Mouse (Mus musculus): Measurements from ENCODE around the gene Cnn3. TPM values are rescaled to one million over a fixed set of nuclear protein-coding genes. Genes with fewer than 3 reads are reported as not detected.

Cnn3 gene
- total RNA-seq, 2 experiments from 2014 or later, result 128 to 134 TPM

DNA sequence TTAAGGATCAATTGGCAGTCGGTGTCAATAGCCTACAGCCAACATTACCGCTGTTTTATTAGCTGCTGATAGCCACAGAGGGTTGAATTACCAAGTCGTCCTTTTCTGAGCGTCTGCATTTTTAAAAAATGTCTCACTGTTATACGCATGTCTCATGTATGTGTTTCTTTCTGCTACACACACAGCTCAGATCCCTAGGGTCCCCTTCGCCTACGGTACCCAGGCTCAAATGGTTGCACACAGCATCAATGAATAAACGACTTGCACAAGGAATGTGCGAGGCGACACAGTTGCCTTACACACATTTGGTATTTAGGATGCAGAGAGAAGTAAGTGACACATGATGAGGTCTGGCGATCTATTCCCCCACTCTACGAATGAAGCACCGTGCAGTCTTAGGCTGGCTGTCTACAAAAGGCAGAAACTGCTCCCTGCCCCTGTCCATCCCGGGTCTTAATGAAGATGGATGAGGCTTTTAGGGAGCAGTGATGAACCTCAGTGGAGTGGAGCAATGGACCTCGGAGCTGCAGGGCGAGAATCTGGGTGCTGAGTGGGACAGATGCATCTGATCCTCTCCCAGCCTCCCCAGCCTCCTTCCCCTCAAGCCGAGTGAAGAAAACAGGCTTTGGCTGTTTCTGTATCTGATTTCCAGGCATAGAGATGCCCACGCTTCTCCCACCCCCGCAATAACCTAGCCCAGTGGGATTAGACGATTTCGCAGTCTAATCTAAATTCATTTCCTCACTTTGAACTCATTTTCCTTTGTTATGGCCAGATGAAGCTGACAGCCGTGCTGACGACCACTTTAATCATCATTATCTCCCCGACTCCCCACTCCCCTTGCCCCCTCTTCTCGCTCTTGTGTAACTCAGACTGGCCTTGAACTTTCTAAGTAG lies 57.2 kb downstream of the Cnn3 start:
- DNase-seq (ENCODE audit: low spot score in 2 of 2), result no peak

DNA sequence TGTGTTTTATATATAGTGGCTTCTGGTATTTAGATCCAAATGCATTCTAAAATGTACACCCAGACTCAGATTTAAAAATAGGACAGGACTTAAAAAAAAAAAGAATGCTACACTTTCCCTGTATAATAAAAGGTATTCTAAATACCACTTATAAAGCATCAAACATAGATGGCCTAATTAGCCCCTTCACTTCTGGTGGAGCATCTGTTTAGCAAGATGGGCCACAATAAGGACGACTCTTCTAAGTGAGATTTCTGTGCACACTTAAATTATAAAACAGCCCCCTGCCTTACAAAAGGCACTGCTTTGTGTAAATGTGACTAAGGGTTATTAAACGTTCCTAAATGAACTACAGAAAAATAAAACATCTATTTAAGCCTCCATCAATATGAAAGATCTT lies 58.9 kb downstream of the Cnn3 start:
- DNase-seq (ENCODE audit: low spot score in 2 of 2), result no peak

DNA sequence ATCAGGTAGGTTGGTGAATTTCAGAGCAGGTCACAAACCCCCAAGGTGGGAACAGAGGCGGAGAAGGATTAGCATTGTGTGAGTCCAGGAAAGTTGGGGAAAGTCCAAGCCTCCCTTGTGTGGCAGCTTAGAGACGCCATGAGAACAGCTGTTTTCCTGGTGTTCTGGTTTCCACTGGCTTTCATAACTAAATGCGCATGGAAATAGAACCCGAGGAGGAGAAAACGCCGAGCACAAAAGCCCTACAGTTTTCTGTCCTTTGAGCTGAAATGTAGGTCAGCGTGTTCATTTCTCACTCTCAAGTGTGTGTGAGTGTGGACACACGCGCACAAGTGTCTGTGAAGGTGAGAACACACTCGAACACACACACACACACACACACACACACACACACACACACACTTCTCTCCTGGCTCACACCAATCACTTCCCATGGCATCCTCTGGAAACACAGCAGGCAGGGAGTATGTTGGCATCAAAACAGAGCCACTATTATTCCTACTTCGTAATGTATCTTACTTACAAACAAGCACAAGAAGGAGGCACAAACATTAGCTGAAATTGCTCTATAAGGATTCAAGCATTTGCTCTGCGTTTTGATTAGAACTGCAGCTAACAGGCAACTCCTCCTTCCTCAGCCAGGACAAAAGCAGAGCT lies 63.3 kb downstream of the Cnn3 start:
- peak; percentile 27 to 44 for DNase-seq (ENCODE audit: low spot score in 2 of 2)

DNA sequence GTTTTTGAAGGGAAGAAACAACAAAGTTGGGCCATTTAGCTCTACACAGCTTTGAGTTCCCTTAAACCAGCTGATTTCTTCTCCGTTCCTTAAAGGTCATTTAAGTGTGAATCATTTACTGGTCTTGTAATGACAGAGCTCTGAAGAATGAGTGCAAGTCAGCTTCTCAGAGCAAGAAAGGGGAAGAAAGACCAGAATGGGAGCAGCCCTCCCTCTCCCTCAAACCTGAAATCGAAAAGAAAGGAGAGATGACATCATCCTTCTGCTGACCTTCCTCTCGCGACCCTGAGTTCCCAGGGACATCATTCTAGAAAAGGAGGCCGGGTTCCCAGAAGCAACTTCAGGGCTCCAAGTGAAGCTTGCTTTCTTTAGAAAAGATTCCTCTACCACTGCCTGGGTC lies 64.6 kb downstream of the Cnn3 start:
- DNase-seq (ENCODE audit: low spot score in 2 of 2), result no peak

DNA sequence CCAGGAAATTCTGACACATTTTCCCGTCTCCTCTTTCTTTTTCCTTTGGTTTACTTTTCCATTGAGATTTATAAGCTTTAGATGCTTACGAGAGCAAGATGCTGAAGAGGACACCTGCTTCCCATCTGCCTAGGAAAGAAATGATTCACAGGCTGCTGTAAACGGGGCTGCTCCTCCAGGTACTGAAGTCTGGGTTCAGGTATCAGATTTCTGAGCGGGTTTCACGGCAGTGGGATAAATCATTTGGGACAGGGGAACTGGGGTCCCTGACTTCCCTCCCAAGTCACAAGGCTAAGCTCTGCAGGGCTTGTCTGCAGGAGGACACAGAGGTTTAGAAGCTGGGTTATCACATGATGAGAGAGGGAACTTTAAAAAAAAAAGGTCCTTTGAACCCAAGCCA lies 65.7 kb downstream of the Cnn3 start:
- no peak for DNase-seq (ENCODE audit: low spot score in 2 of 2)

- DNase-seq (ENCODE audit: low spot score in 2 of 2), result no peak
Observed at GRCm38 (mm10) chr3:121493997-121494421, 67.7 kb downstream of the Cnn3 start.

- peak; percentile 71 to 77 for DNase-seq (ENCODE audit: low spot score in 2 of 2)
Observed at GRCm38 (mm10) chr3:121500225-121500624, 73.9 kb downstream of the Cnn3 start.

GRCm38 (mm10) chr3:121500734-121501133 lies 74.4 kb downstream of the Cnn3 start:
- DNase-seq (ENCODE audit: low spot score in 2 of 2), result no peak

GRCm38 (mm10) chr3:121504927-121505487 lies 78.7 kb downstream of the Cnn3 start:
- DNase-seq (ENCODE audit: low spot score in 2 of 2), result no peak

- DNase-seq (ENCODE audit: low spot score in 2 of 2), result no peak
Observed at GRCm38 (mm10) chr3:121506175-121506574, 79.9 kb downstream of the Cnn3 start.

DNA sequence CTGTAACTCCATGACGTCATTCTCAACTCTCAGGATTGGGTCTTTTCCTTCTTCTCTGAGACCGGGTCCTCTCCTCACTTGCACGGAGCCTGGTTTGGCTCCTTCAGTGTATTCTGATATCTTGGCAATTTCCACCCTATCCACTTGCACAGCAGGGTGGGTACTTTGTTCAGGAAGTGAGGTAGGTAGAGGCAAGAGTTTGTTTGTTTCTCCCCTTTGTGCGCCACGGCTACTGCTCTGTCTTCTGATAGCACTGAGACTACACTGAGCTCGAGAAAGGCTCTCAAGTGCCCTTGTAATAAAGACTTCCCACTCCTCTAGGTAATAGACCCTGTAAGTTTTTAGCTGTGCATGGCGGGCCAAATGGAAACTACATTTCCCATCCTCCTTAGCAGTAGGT lies 80.5 kb downstream of the Cnn3 start:
- DNase-seq (ENCODE audit: low spot score in 2 of 2), result no peak

- DNase-seq (ENCODE audit: low spot score in 2 of 2), result no peak
Observed at GRCm38 (mm10) chr3:121507678-121508077, 81.4 kb downstream of the Cnn3 start.

Other genes with a start within 250 kb of the Cnn3 start
- gene Tmem56, start 143.4 kb upstream of the Cnn3 start, total RNA-seq (2021), result 10 to 100 TPM; 23.5 to 24.7 TPM
- 10 to 100 TPM; 17.7 to 27.3 TPM for gene Alg14, start 134.7 kb upstream of the Cnn3 start, total RNA-seq (2021)
- gene Slc44a3, start 105.9 kb downstream of the Cnn3 start, total RNA-seq (2021), result under 1 TPM; 0.11 to 0.14 TPM
- not detected for gene 4930432M17Rik, start 244.3 kb downstream of the Cnn3 start, total RNA-seq (2021)